ENCODE assay signal across 8 mouse cellular contexts in genomic region chr7:16047338-16048146, GRCm38 (mm10). TPM values are rescaled to one million over a fixed set of nuclear protein-coding genes. Genes with fewer than 3 reads are reported as not detected.
DNase-seq lines count a peak whose midpoint lies in the region; ATAC-seq and TF ChIP-seq lines count a peak whose summit lies in the region.

Gene Bicra (minus strand): TSS chr7:16047921.

- no peak for TF ChIP-seq CTCF in small intestine, adult 2 months (IDR thresholded peaks at IDR 0.05; ENCODE audit: extremely low read depth, insufficient read length, insufficient replicate concordance, low read depth, low read length)

- H3K4me2 ChIP-seq in intestine, embryonic 15.5 days (replicated peaks) = peak within 1 kb of the TSS; percentile 87
- peak within 1 kb of the TSS; percentile 95 for H3K4me2 ChIP-seq in midbrain, embryonic 11.5 days

- H3K27ac ChIP-seq in intestine, embryonic 15.5 days = peak within 1 kb of the TSS; percentile 95
- H3K27ac ChIP-seq in midbrain, embryonic 11.5 days (ENCODE audit: low read depth, low read length) = peak within 1 kb of the TSS; percentile 94
- peak within 1 kb of the TSS; percentile 98 for H3K27ac ChIP-seq in small intestine, adult 2 months (ENCODE audit: insufficient read depth, low read depth, low read length)

- WGBS in intestine, embryonic 15.5 days = under 1% methylated on average over 59 of the region's 69 CpGs
- WGBS in midbrain, embryonic 11.5 days = under 1% methylated on average over 64 of the region's 69 CpGs
- under 1% methylated on average over 66 of the region's 69 CpGs for WGBS in small intestine, adult 2 months

- intact Hi-C loops in gastrocnemius, postnatal 14 days (cut with DNase I; ENCODE audit: low total_unique reads) = no loop called here
- intact Hi-C loops in left cerebral cortex, postnatal 36 days (cut with DNase I) = loop anchor here (5.0 kb wide), 1 partner anchor 45 kb away; no protein-coding TSS in a partner anchor

- no peaks in the 10 kb centered on the region for H3K9me3 ChIP-seq in intestine, embryonic 15.5 days
- H3K9me3 ChIP-seq in midbrain, embryonic 11.5 days (ENCODE audit: control insufficient read depth, low read length) = no peaks in the 10 kb centered on the region

- peak; percentile 75 for ATAC-seq in intestine, embryonic 15.5 days
- peak; percentile 78 for ATAC-seq in midbrain, embryonic 11.5 days (ENCODE audit: low FRiP score)
- ATAC-seq in monocyte, adult 5-6 weeks (replicated peaks; ENCODE audit: insufficient number of reproducible peaks, low FRiP score, low TSS enrichment, poor library complexity, severe bottlenecking) = no peak

- no peaks in the 10 kb centered on the region for H3K36me3 ChIP-seq in intestine, embryonic 15.5 days
- no peaks in the 10 kb centered on the region for H3K36me3 ChIP-seq in midbrain, embryonic 11.5 days (ENCODE audit: control insufficient read depth, insufficient read depth, low read length)
- H3K36me3 ChIP-seq in small intestine, adult 2 months (ENCODE audit: control insufficient read depth, insufficient read depth, low read length) = no peaks in the 10 kb centered on the region

- H3K4me3 ChIP-seq in intestine, embryonic 15.5 days (replicated peaks) = peak within 1 kb of the TSS; percentile 81
- peak within 1 kb of the TSS; percentile 93 for H3K4me3 ChIP-seq in midbrain, embryonic 11.5 days (ENCODE audit: low read depth, low read length)
- peak within 1 kb of the TSS; percentile 79 for H3K4me3 ChIP-seq in small intestine, adult 2 months (ENCODE audit: low read depth, low read length)

- no peaks in the 10 kb centered on the region for H3K27me3 ChIP-seq in intestine, embryonic 15.5 days (replicated peaks)
- no peaks in the 10 kb centered on the region for H3K27me3 ChIP-seq in midbrain, embryonic 11.5 days (ENCODE audit: control insufficient read depth, insufficient read depth, low read length)
- H3K27me3 ChIP-seq in small intestine, adult 2 months (ENCODE audit: control insufficient read depth, insufficient read depth, low read length) = no peaks in the 10 kb centered on the region

- TF ChIP-seq POLR2A in small intestine, adult 2 months (IDR thresholded peaks at IDR 0.05; ENCODE audit: low read depth, low read length) = peak; percentile 57

- peaks cover 23% of the 10 kb centered on the region for H3K4me1 ChIP-seq in intestine, embryonic 15.5 days (replicated peaks)
- H3K4me1 ChIP-seq in midbrain, embryonic 11.5 days (ENCODE audit: control insufficient read depth, insufficient read depth, low read length) = peaks cover 39% of the 10 kb centered on the region
- H3K4me1 ChIP-seq in small intestine, adult 2 months (ENCODE audit: control insufficient read depth, insufficient read depth, insufficient read length, low read length) = peaks cover 26% of the 10 kb centered on the region

- H3K9ac ChIP-seq in intestine, embryonic 15.5 days = peak within 1 kb of the TSS; percentile 93
- peak within 1 kb of the TSS; percentile 100 for H3K9ac ChIP-seq in midbrain, embryonic 11.5 days (ENCODE audit: low read length)

- DNase-seq in ZHBTc4 (ENCODE audit: low read depth, low spot score) = peak; percentile 90
- peak; percentile 61 to 86 for DNase-seq in cerebellum, postnatal 4 days (ENCODE audit: low spot score in 2 of 2)
- DNase-seq in gastrocnemius, postnatal 14 days = peak; percentile 91
- DNase-seq in left cerebral cortex, postnatal 36 days (ENCODE audit: low spot score in 2 of 2) = peak; percentile 74 to 82
- DNase-seq in midbrain, embryonic 11.5 days (ENCODE audit: low spot score, missing footprints) = peak; percentile 99

RNA-seq across cellular contexts. Expression of gene Bicra, which starts in this region (rescaled TPM):
- total RNA-seq in gastrocnemius, postnatal 14 days (2021) = 1 to 10 TPM; 7.9 to 8.8 TPM
- 4.9 and 5.4 TPM in 2 replicates for polyA plus RNA-seq in intestine, embryonic 15.5 days (2015; fragmentation: Nextera tagmentation; extraction: Ambion mirVana)
- 10 to 100 TPM; 11.4 to 17.3 TPM for total RNA-seq in left cerebral cortex, postnatal 36 days (2021)
- 5.0 and 6.1 TPM in 2 replicates for polyA plus RNA-seq in midbrain, embryonic 11.5 days (2014; fragmentation: Nextera tagmentation; extraction: Ambion mirVana)
- 18.7 and 31.0 TPM in 2 replicates for polyA plus RNA-seq in small intestine, adult 2 months (2012; rRNA removed)
- 2.2 to 10.0 TPM (median 2.6 TPM) in 3 replicates for total RNA-seq in monocyte, adult 5-6 weeks (2017)
